ENCODE assay signal across 35 mouse cellular contexts in the genomic region with DNA sequence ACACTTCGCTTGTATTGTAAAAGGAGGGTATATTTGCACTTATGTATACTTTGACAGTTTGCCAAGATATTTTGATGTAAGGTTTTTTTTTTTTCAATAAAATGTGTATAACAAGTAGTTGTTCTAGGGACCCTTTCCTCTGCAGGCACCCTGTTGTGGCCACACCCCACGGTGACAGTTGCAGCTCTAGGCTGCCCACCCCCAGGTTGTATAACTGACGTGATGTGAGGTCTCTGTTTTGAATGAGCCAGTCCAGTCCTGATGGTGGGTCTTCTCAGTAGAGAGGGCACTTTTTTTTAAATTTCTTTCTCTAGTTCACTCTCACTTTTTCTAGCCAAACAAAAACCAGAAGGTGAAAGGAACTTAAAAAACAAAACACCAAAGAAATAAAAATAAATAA. TPM values are rescaled to one million over a fixed set of nuclear protein-coding genes. Genes with fewer than 3 reads are reported as not detected.
DNase-seq lines count a peak whose midpoint lies in the region; ATAC-seq and TF ChIP-seq lines count a peak whose summit lies in the region.
"Had no signal": no experiment of that assay in that cellular context is flagged by ENCODE, and none has a peak within 500 bp of the region (broad histone marks: within the 10 kb centered on the region; RNA-seq: fewer than 3 reads in every experiment).

No protein-coding gene starts in this region.

- no peak overlapping the region for H3K9ac ChIP-seq in midbrain, embryonic 13.5 days (replicated peaks)
- H3K9ac ChIP-seq in intestine, embryonic 15.5 days, result no peak overlapping the region
- H3K9ac ChIP-seq in stomach, embryonic 15.5 days, result no peak overlapping the region
- H3K9ac ChIP-seq: forebrain, embryonic 15.5 days; heart, embryonic 13.5 days; hindbrain, embryonic 15.5 days; limb, embryonic 15.5 days; liver, embryonic 13.5 days; midbrain, embryonic 12.5 days had no signal

- DNase-seq in layer of hippocampus, adult 2 months (ENCODE audit: low spot score in 2 of 2), result no peak
- no peak for DNase-seq in layer of hippocampus, adult 8-10 months (ENCODE audit: low spot score in 2 of 2)
- DNase-seq in midbrain, embryonic 10.5 days (ENCODE audit: low spot score), result peak; percentile 19
- no peak for DNase-seq in kidney, postnatal 25 days
- DNase-seq in urinary bladder, postnatal 4 days (ENCODE audit: low spot score in 2 of 2), result no peak
- DNase-seq: adrenal gland, adult 2 months; adrenal gland, postnatal 36 days; cerebellum, adult 18-20 months; cerebellum, postnatal 10 days; gastrocnemius, adult 2 months; heart, postnatal 10 days; kidney, adult 11 months; kidney, postnatal 14 days; left cerebral cortex, postnatal 4 days; liver, embryonic 13.5 days; lung, adult 2 months; right cerebral cortex, postnatal 25 days; thymus, postnatal 4 days had no signal

- no peak overlapping the region for H3K4me3 ChIP-seq in layer of hippocampus, adult 2 months
- no peak overlapping the region for H3K4me3 ChIP-seq in midbrain, embryonic 10.5 days
- H3K4me3 ChIP-seq in midbrain, embryonic 13.5 days (replicated peaks), result no peak overlapping the region
- no peak overlapping the region for H3K4me3 ChIP-seq in intestine, embryonic 15.5 days (replicated peaks)
- H3K4me3 ChIP-seq in stomach, embryonic 15.5 days (replicated peaks), result no peak overlapping the region
- H3K4me3 ChIP-seq: forebrain, embryonic 10.5 days; forebrain, embryonic 15.5 days; gastrocnemius, adult 2 months; heart, embryonic 13.5 days; hindbrain, embryonic 15.5 days; limb, embryonic 15.5 days; liver, embryonic 13.5 days; midbrain, embryonic 12.5 days had no signal

- no peak overlapping the region for H3K4me2 ChIP-seq in midbrain, embryonic 13.5 days (replicated peaks)
- H3K4me2 ChIP-seq in intestine, embryonic 15.5 days (replicated peaks), result peak overlapping the region; percentile 35
- H3K4me2 ChIP-seq in stomach, embryonic 15.5 days, result peak overlapping the region; percentile 33
- H3K4me2 ChIP-seq: forebrain, embryonic 15.5 days; heart, embryonic 13.5 days; limb, embryonic 15.5 days; liver, embryonic 13.5 days had no signal

- 12% methylated on average over 3 of the region's 3 CpGs for WGBS in midbrain, embryonic 10.5 days
- 16% methylated on average over 3 of the region's 3 CpGs for WGBS in midbrain, embryonic 13.5 days
- WGBS in intestine, embryonic 15.5 days, result 33% methylated on average over 3 of the region's 3 CpGs
- 31% methylated on average over 3 of the region's 3 CpGs for WGBS in stomach, embryonic 15.5 days

- no peaks in the 10 kb centered on the region for H3K9me3 ChIP-seq in midbrain, embryonic 10.5 days (replicated peaks)
- no peaks in the 10 kb centered on the region for H3K9me3 ChIP-seq in midbrain, embryonic 13.5 days
- no peaks in the 10 kb centered on the region for H3K9me3 ChIP-seq in intestine, embryonic 15.5 days
- H3K9me3 ChIP-seq in stomach, embryonic 15.5 days, result no peaks in the 10 kb centered on the region
- H3K9me3 ChIP-seq: forebrain, embryonic 10.5 days; forebrain, embryonic 15.5 days; heart, embryonic 13.5 days; hindbrain, embryonic 15.5 days; limb, embryonic 15.5 days; liver, embryonic 13.5 days; midbrain, embryonic 12.5 days had no signal

- H3K4me1 ChIP-seq in midbrain, embryonic 10.5 days, result peaks cover 30% of the 10 kb centered on the region
- peaks cover 20% of the 10 kb centered on the region for H3K4me1 ChIP-seq in midbrain, embryonic 13.5 days (replicated peaks)
- H3K4me1 ChIP-seq in intestine, embryonic 15.5 days (replicated peaks), result peaks cover 14% of the 10 kb centered on the region
- peaks cover 23% of the 10 kb centered on the region for H3K4me1 ChIP-seq in stomach, embryonic 15.5 days

- TF ChIP-seq CTCF in layer of hippocampus, adult 2 months (conservative IDR thresholded peaks at IDR 0.05), result no peak

- H3K36me3 ChIP-seq in midbrain, embryonic 10.5 days, result no peaks in the 10 kb centered on the region
- H3K36me3 ChIP-seq in midbrain, embryonic 13.5 days, result no peaks in the 10 kb centered on the region
- no peaks in the 10 kb centered on the region for H3K36me3 ChIP-seq in intestine, embryonic 15.5 days
- no peaks in the 10 kb centered on the region for H3K36me3 ChIP-seq in stomach, embryonic 15.5 days
- H3K36me3 ChIP-seq: forebrain, embryonic 10.5 days; forebrain, embryonic 15.5 days; heart, embryonic 13.5 days; hindbrain, embryonic 15.5 days; limb, embryonic 15.5 days; liver, embryonic 13.5 days; midbrain, embryonic 12.5 days had no signal

- H3K27me3 ChIP-seq in midbrain, embryonic 10.5 days (ENCODE audit: low read depth, poor library complexity, severe bottlenecking), result peaks cover 76% of the 10 kb centered on the region
- peaks cover 77% of the 10 kb centered on the region for H3K27me3 ChIP-seq in midbrain, embryonic 13.5 days
- peaks cover 54% of the 10 kb centered on the region for H3K27me3 ChIP-seq in intestine, embryonic 15.5 days (replicated peaks)
- H3K27me3 ChIP-seq in stomach, embryonic 15.5 days (replicated peaks), result peaks cover 48% of the 10 kb centered on the region

- peak overlapping the region; percentile 23; the same call in 1 of the 2 replicates for H3K27ac ChIP-seq in layer of hippocampus, adult 2 months
- H3K27ac ChIP-seq in midbrain, embryonic 10.5 days (replicated peaks), result no peak overlapping the region
- no peak overlapping the region for H3K27ac ChIP-seq in midbrain, embryonic 13.5 days
- H3K27ac ChIP-seq in intestine, embryonic 15.5 days, result peak overlapping the region; percentile 58; the same call in 1 of the 2 replicates
- H3K27ac ChIP-seq in stomach, embryonic 15.5 days, result no peak overlapping the region; the same call in 1 of the 2 replicates
- H3K27ac ChIP-seq: forebrain, embryonic 10.5 days; forebrain, embryonic 15.5 days; gastrocnemius, adult 2 months; heart, embryonic 13.5 days; hindbrain, embryonic 15.5 days; limb, embryonic 15.5 days; liver, embryonic 13.5 days; midbrain, embryonic 12.5 days had no signal

- ATAC-seq in midbrain, embryonic 13.5 days, result no peak
- ATAC-seq in intestine, embryonic 15.5 days, result no peak
- no peak for ATAC-seq in stomach, embryonic 15.5 days (ENCODE audit: insufficient read depth, low FRiP score, low read depth)
- ATAC-seq: CD4-positive, CD25-positive, alpha-beta regulatory T cell, adult 4 months; forebrain, embryonic 15.5 days had no signal

RNA-seq across cellular contexts. Expression of gene Foxf2, which starts 5.7 kb away (rescaled TPM):
- 1 to 10 TPM; 4.7 to 5.5 TPM for total RNA-seq in layer of hippocampus, adult 2 months (2021)
- total RNA-seq in layer of hippocampus, adult 8-10 months (2022), result 1 to 10 TPM; 3.6 to 4.8 (median 4.7) TPM
- 7.0 and 7.1 TPM in 2 replicates for polyA plus RNA-seq in midbrain, embryonic 10.5 days (2016; fragmentation: Nextera tagmentation; extraction: Ambion mirVana)
- 4.3 and 5.0 TPM in 2 replicates for polyA plus RNA-seq in midbrain, embryonic 13.5 days (2015; fragmentation: Nextera tagmentation; extraction: Ambion mirVana)
- polyA plus RNA-seq in intestine, embryonic 15.5 days (2015; fragmentation: Nextera tagmentation; extraction: Ambion mirVana), result 17.7 and 20.1 TPM in 2 replicates
- polyA plus RNA-seq in stomach, embryonic 15.5 days (2015; fragmentation: Nextera tagmentation; extraction: Ambion mirVana), result 17.5 and 19.0 TPM in 2 replicates
- total RNA-seq: adrenal gland, adult 2 months; adrenal gland, postnatal 36 days; common myeloid progenitor, adult 5-6 weeks; hematopoietic stem cell, adult 5-6 weeks; megakaryocyte progenitor cell, adult 5-6 weeks; monocyte, adult 5-6 weeks had no signal
- polyA plus RNA-seq: adrenal gland, adult 2 months; CD4-positive, CD25-positive, alpha-beta regulatory T cell, adult 4 months; kidney, embryonic 14.5 days; liver, embryonic 13.5 days; testis, adult 2 months; thymus, postnatal 0 days had no signal

Comparison
In these comparisons a context has a peak if more than half of its experiments do, and no peak if none do; other contexts are left out.
1. H3K27ac ChIP-seq: peak in layer of hippocampus, adult 2 months (single experiment) and intestine, embryonic 15.5 days (single experiment); none in midbrain, embryonic 10.5 days (single experiment), midbrain, embryonic 13.5 days (single experiment) and stomach, embryonic 15.5 days (single experiment).